Mouse (Mus musculus) megakaryocyte, embryonic 14.5 days (primary cell): ENCODE data around the gene Phf13.

Source experiments
- FLI1 ChIP-seq: IDR thresholded peaks from 2 replicates; pipeline ENCODE4 v1.6.1; 2012; ENCODE audit warnings: low read length, inconsistent platforms, mixed read lengths
- GATA1 ChIP-seq: IDR thresholded peaks from 3 replicates; pipeline ENCODE4 v1.6.1; 2012; ENCODE audit warnings: mixed read lengths, low read length, inconsistent platforms, borderline replicate concordance

DNA sequence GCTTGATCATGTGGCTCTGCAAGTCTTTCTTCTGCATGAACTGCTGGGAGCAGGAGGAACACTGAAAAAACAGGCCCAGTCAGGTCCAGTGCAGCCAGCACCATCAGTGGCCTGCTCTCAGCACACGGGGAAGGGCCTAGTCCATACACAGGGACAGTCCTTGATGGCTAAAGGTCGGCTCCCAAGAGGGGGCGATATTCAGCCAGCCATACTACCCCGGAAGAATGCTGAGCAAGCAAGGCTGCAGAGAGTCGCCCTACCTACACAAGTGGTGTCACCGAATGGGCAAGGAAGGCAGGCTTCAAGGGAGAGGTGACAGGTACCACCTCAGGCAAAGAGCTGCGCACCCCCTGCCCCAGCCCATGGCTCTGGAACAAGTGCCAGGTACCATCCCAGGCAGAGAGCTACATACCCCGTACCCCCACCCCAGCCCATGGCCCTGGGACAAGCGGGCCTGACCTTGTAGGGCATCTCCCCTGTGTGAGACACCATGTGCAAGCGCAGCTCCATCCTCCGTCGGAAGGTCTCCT lies 25.6 kb upstream of the Phf13 start:
- TF ChIP-seq GATA1 (no peak), FLI1 (no peak)
